In the genomic region with DNA sequence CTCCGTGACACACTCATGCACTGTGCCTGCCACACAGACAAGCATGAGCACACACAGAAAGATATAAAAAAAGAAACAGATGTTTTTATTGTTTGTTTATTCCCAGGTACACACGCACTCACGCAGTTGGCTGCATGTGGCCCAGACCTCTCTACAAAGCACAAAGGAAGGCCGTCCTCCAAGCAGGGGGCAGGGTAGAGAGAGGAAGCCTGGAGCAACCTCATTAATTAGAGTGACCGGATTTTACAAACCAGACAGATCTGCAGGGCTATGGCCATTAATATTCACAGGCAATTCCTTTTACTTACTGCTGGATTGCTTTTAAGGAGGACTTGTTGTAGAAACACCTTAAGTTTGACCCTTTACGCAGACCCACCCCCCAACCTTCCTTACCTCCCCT, we compare ENCODE assay signal across 24 mouse cellular contexts.
A peak's percentile ranks its signal among the peaks of the same experiment; 100 is the strongest.
DNase-seq lines count a peak whose midpoint lies in the region; ATAC-seq and TF ChIP-seq lines count a peak whose summit lies in the region.
"Had no signal": no experiment of that assay in that cellular context is flagged by ENCODE, and none has a peak within 500 bp of the region (broad histone marks: within the 10 kb centered on the region; RNA-seq: fewer than 3 reads in every experiment).

No protein-coding gene starts in this region.

- no peak overlapping the region for H3K4me2 ChIP-seq in hindbrain, embryonic 11.5 days (replicated peaks; ENCODE audit: low read depth, low read length)
- H3K4me2 ChIP-seq in hindbrain, embryonic 16.5 days (ENCODE audit: low read length), result no peak overlapping the region
- H3K4me2 ChIP-seq in kidney, postnatal 0 days (ENCODE audit: low read length), result no peak overlapping the region
- no peak overlapping the region for H3K4me2 ChIP-seq in midbrain, embryonic 14.5 days (ENCODE audit: low read length)
- no peak overlapping the region for H3K4me2 ChIP-seq in midbrain, postnatal 0 days (ENCODE audit: low read depth, low read length, poor library complexity, severe bottlenecking)
- H3K4me2 ChIP-seq: embryonic facial prominence, embryonic 15.5 days; heart, embryonic 11.5 days; liver, embryonic 11.5 days; neural tube, embryonic 13.5 days had no signal

- no peak overlapping the region for H3K9ac ChIP-seq in hindbrain, embryonic 11.5 days (ENCODE audit: low read depth, low read length)
- no peak overlapping the region for H3K9ac ChIP-seq in hindbrain, embryonic 16.5 days (ENCODE audit: low read depth, low read length)
- no peak overlapping the region for H3K9ac ChIP-seq in kidney, postnatal 0 days (ENCODE audit: low read depth, low read length)
- no peak overlapping the region for H3K9ac ChIP-seq in midbrain, embryonic 14.5 days (replicated peaks; ENCODE audit: low read length)
- no peak overlapping the region for H3K9ac ChIP-seq in midbrain, postnatal 0 days (replicated peaks; ENCODE audit: low read length, poor library complexity, severe bottlenecking)
- H3K9ac ChIP-seq: embryonic facial prominence, embryonic 15.5 days; liver, postnatal 0 days; neural tube, embryonic 13.5 days had no signal

- H3K27me3 ChIP-seq in hindbrain, embryonic 11.5 days (ENCODE audit: control insufficient read depth, insufficient read depth, low read length), result no peaks in the 10 kb centered on the region
- H3K27me3 ChIP-seq in hindbrain, embryonic 16.5 days (replicated peaks; ENCODE audit: control insufficient read depth, insufficient read depth, low read length), result no peaks in the 10 kb centered on the region
- no peaks in the 10 kb centered on the region for H3K27me3 ChIP-seq in kidney, postnatal 0 days (ENCODE audit: insufficient read depth, low read length)
- H3K27me3 ChIP-seq in midbrain, embryonic 14.5 days (ENCODE audit: control insufficient read depth, insufficient read depth, low read length), result no peaks in the 10 kb centered on the region
- no peaks in the 10 kb centered on the region for H3K27me3 ChIP-seq in midbrain, postnatal 0 days (ENCODE audit: insufficient read depth, low read length)
- H3K27me3 ChIP-seq in limb, embryonic 10.5 days (ENCODE audit: low read depth, poor library complexity, severe bottlenecking), result no peaks in the 10 kb centered on the region
- H3K27me3 ChIP-seq: embryonic facial prominence, embryonic 15.5 days; neural tube, embryonic 13.5 days had no signal

- no peak for DNase-seq in hindbrain, embryonic 11.5 days (ENCODE audit: low spot score)
- DNase-seq in kidney, postnatal 0 days (ENCODE audit: low spot score), result no peak
- no peak for DNase-seq in kidney, postnatal 25 days
- DNase-seq in midbrain, embryonic 14.5 days, result no peak
- no peak for DNase-seq in midbrain, postnatal 0 days (ENCODE audit: low spot score)
- DNase-seq in limb, embryonic 10.5 days (ENCODE audit: low spot score), result no peak
- no peak for DNase-seq in neural tube, embryonic 10.5 days (ENCODE audit: extremely low spot score, low spot score)
- DNase-seq: cerebellum, adult 11 months; cerebellum, adult 9-11 months; gastrocnemius, postnatal 14 days; heart, adult 11 months; kidney, adult 11 months; left cerebral cortex, postnatal 4 days; liver, postnatal 0 days; right cerebral cortex, adult 18-20 months had no signal

- 82% methylated on average over 6 of the region's 6 CpGs for WGBS in hindbrain, embryonic 11.5 days
- WGBS in hindbrain, embryonic 16.5 days, result 63% methylated on average over 6 of the region's 6 CpGs
- 48% methylated on average over 6 of the region's 6 CpGs for WGBS in kidney, postnatal 0 days
- 72% methylated on average over 6 of the region's 6 CpGs for WGBS in midbrain, embryonic 14.5 days
- 64% methylated on average over 6 of the region's 6 CpGs for WGBS in midbrain, postnatal 0 days
- WGBS in limb, embryonic 10.5 days, result 69% methylated on average over 6 of the region's 6 CpGs

- H3K4me3 ChIP-seq in hindbrain, embryonic 11.5 days (ENCODE audit: low read depth, low read length), result no peak overlapping the region
- no peak overlapping the region for H3K4me3 ChIP-seq in hindbrain, embryonic 16.5 days (ENCODE audit: low read length)
- no peak overlapping the region for H3K4me3 ChIP-seq in kidney, postnatal 0 days (replicated peaks; ENCODE audit: low read depth, low read length)
- no peak overlapping the region for H3K4me3 ChIP-seq in midbrain, embryonic 14.5 days (replicated peaks; ENCODE audit: low read depth, low read length)
- H3K4me3 ChIP-seq in midbrain, postnatal 0 days (ENCODE audit: low read depth, low read length), result no peak overlapping the region
- H3K4me3 ChIP-seq in limb, embryonic 10.5 days, result no peak overlapping the region
- H3K4me3 ChIP-seq: embryonic facial prominence, embryonic 15.5 days; midbrain, embryonic 10.5 days; neural tube, embryonic 13.5 days had no signal

- H3K4me1 ChIP-seq in hindbrain, embryonic 11.5 days (replicated peaks; ENCODE audit: control insufficient read depth, insufficient read depth, low read length), result no peaks in the 10 kb centered on the region
- peaks cover 5% of the 10 kb centered on the region for H3K4me1 ChIP-seq in hindbrain, embryonic 16.5 days (ENCODE audit: control insufficient read depth, insufficient read depth, low read depth, low read length)
- H3K4me1 ChIP-seq in kidney, postnatal 0 days (replicated peaks; ENCODE audit: insufficient read depth, low read length), result peaks cover 25% of the 10 kb centered on the region; the same call in 1 of the 2 replicates
- peaks cover 5% of the 10 kb centered on the region for H3K4me1 ChIP-seq in midbrain, embryonic 14.5 days (ENCODE audit: control insufficient read depth, insufficient read depth, low read length)
- peaks cover 6% of the 10 kb centered on the region for H3K4me1 ChIP-seq in midbrain, postnatal 0 days (ENCODE audit: insufficient read depth, low read length)
- H3K4me1 ChIP-seq in limb, embryonic 10.5 days, result peaks cover 85% of the 10 kb centered on the region

- H3K27ac ChIP-seq in hindbrain, embryonic 11.5 days (ENCODE audit: low read depth, low read length), result no peak overlapping the region
- H3K27ac ChIP-seq in hindbrain, embryonic 16.5 days (ENCODE audit: low read depth, low read length), result no peak overlapping the region
- H3K27ac ChIP-seq in kidney, postnatal 0 days, result no peak overlapping the region
- 0 out of 2 replicates have a peak overlapping the region, but pooled peaks have one; percentile 32 for H3K27ac ChIP-seq in midbrain, embryonic 14.5 days (replicated peaks; ENCODE audit: low read depth, low read length)
- no peak overlapping the region for H3K27ac ChIP-seq in midbrain, postnatal 0 days (ENCODE audit: low read depth, low read length)
- peak overlapping the region; percentile 80 for H3K27ac ChIP-seq in limb, embryonic 10.5 days
- H3K27ac ChIP-seq: embryonic facial prominence, embryonic 15.5 days; macrophage; midbrain, embryonic 10.5 days; neural tube, embryonic 13.5 days had no signal

- ATAC-seq in hindbrain, embryonic 11.5 days (ENCODE audit: low FRiP score), result 0 out of 2 replicates have a peak, but pooled peaks have one; percentile 22
- no peak for ATAC-seq in hindbrain, embryonic 16.5 days
- no peak for ATAC-seq in kidney, postnatal 0 days (replicated peaks; ENCODE audit: low FRiP score, low read depth)
- no peak for ATAC-seq in midbrain, embryonic 14.5 days (ENCODE audit: low FRiP score, low TSS enrichment)
- ATAC-seq in midbrain, postnatal 0 days (ENCODE audit: low FRiP score), result no peak
- ATAC-seq: CD4-positive, CD25-positive, alpha-beta regulatory T cell, adult 4 months; forebrain, embryonic 16.5 days; liver, postnatal 0 days had no signal

- peak; percentile 7; the same call in 1 of the 2 replicates for TF ChIP-seq CTCF in kidney, postnatal 0 days (IDR thresholded peaks at IDR 0.05; ENCODE audit: low read depth)
- no peak for TF ChIP-seq CTCF in midbrain, postnatal 0 days (IDR thresholded peaks at IDR 0.05)

- no peaks in the 10 kb centered on the region for H3K9me3 ChIP-seq in hindbrain, embryonic 11.5 days (ENCODE audit: control insufficient read depth, low read length)
- H3K9me3 ChIP-seq in hindbrain, embryonic 16.5 days (ENCODE audit: control insufficient read depth, low read length), result no peaks in the 10 kb centered on the region
- no peaks in the 10 kb centered on the region for H3K9me3 ChIP-seq in kidney, postnatal 0 days (replicated peaks; ENCODE audit: low read length)
- H3K9me3 ChIP-seq in midbrain, embryonic 14.5 days (ENCODE audit: control insufficient read depth, low read length), result no peaks in the 10 kb centered on the region
- H3K9me3 ChIP-seq in midbrain, postnatal 0 days (ENCODE audit: low read length), result no peaks in the 10 kb centered on the region
- H3K9me3 ChIP-seq in limb, embryonic 10.5 days (replicated peaks), result no peaks in the 10 kb centered on the region
- H3K9me3 ChIP-seq: embryonic facial prominence, embryonic 15.5 days; midbrain, embryonic 10.5 days; neural tube, embryonic 13.5 days had no signal

- H3K36me3 ChIP-seq in hindbrain, embryonic 11.5 days (ENCODE audit: control insufficient read depth, insufficient read depth, low read length), result no peaks in the 10 kb centered on the region
- no peaks in the 10 kb centered on the region for H3K36me3 ChIP-seq in hindbrain, embryonic 16.5 days (ENCODE audit: control insufficient read depth, insufficient read depth, low read length)
- H3K36me3 ChIP-seq in kidney, postnatal 0 days (ENCODE audit: insufficient read depth, low read length), result 0 out of 2 replicates have a peak, but pooled peaks cover 5% of the 10 kb centered on the region
- no peaks in the 10 kb centered on the region for H3K36me3 ChIP-seq in midbrain, embryonic 14.5 days (ENCODE audit: control insufficient read depth, insufficient read depth, low read length)
- no peaks in the 10 kb centered on the region for H3K36me3 ChIP-seq in midbrain, postnatal 0 days (ENCODE audit: insufficient read depth, low read length)
- H3K36me3 ChIP-seq in limb, embryonic 10.5 days, result peaks cover 42% of the 10 kb centered on the region
- H3K36me3 ChIP-seq: embryonic facial prominence, embryonic 15.5 days; midbrain, embryonic 10.5 days; neural tube, embryonic 13.5 days had no signal

Comparison
In these comparisons a context has a peak if more than half of its experiments do, and no peak if none do; other contexts are left out.
1. H3K27ac ChIP-seq: peak in midbrain, embryonic 14.5 days (single experiment) and limb, embryonic 10.5 days (single experiment); none in hindbrain, embryonic 11.5 days (single experiment), hindbrain, embryonic 16.5 days (single experiment), kidney, postnatal 0 days (single experiment) and midbrain, postnatal 0 days (single experiment).